Mouse (Mus musculus): ENCODE measurements at regions not wholly inside any gene's neighbourhood (a gene's known extent, or its start where the extent isn't known, plus 50 kb on each side); places are given as distances from the start of the nearest gene placed in this dataset.

DNA sequence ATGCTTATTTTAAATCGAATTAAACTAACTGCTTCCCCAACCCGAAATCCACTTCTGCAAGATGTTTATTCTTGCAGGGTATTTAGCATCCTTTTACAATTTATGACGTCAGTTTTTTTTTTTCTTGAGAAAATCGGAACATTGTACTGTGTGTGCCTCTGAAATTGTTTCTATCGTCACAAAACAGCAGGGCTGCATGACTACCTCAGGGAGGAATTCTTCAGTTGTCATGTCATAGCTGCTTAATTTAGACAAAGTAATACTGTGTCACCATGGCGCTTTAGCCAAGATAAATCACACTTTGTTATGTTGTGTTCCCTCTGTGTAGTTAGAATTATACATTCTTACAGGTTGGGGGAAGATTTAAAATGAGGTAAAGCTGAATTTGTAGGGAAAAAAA, 211.3 kb upstream of the Cdh6 start:
- no peak overlapping the region for H3K4me2 ChIP-seq (ENCODE audit: low read depth, low read length)
- no peaks in the 10 kb centered on the region for H3K27me3 ChIP-seq (ENCODE audit: control insufficient read depth, insufficient read depth, low read length)
- DNase-seq (ENCODE audit: low spot score), result no peak
- H3K36me3 ChIP-seq (replicated peaks; ENCODE audit: control insufficient read depth, insufficient read depth, low read depth, low read length), result no peaks in the 10 kb centered on the region
- ATAC-seq (replicated peaks; ENCODE audit: insufficient number of reproducible peaks, low FRiP score, low TSS enrichment, low read depth), result no peak
- no peak overlapping the region for H3K27ac ChIP-seq (replicated peaks; ENCODE audit: low read depth, low read length)
- no peaks in the 10 kb centered on the region for H3K9me3 ChIP-seq (replicated peaks; ENCODE audit: control insufficient read depth, low read length)
- no peaks in the 10 kb centered on the region for H3K4me1 ChIP-seq (ENCODE audit: control insufficient read depth, insufficient read depth, low read length)
- no peak overlapping the region for H3K4me3 ChIP-seq (ENCODE audit: low read depth, low read length)
- WGBS, result 51% methylated on average over 6 of the region's 6 CpGs
- H3K9ac ChIP-seq (replicated peaks; ENCODE audit: low read length), result no peak overlapping the region

DNA sequence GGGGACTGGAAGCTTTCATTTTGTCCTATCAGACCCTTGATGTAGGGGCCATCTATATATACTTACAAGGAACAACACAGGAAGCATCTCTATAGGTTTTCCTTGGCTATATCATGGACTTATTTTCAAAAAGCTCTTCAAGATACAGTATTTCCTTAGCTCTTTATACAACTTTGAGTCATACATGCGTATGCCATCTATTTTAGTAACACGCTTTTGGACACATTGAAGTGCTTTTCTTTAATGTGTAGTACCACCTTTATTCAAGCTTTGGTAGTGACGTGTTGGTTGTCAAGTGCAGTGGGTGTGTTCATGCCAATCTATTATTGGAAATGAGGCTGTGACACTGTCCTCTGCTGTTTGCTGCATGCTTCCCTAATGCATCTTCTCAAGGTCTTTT, 202.1 kb upstream of the Cdh6 start:
- H3K9ac ChIP-seq (replicated peaks; ENCODE audit: low read length), result no peak overlapping the region
- DNase-seq (ENCODE audit: low spot score), result no peak
- H3K4me2 ChIP-seq (ENCODE audit: low read depth, low read length), result no peak overlapping the region
- no peak for ATAC-seq (replicated peaks; ENCODE audit: insufficient number of reproducible peaks, low FRiP score, low TSS enrichment, low read depth)
- no peak overlapping the region for H3K4me3 ChIP-seq (ENCODE audit: low read depth, low read length)
- no peaks in the 10 kb centered on the region for H3K4me1 ChIP-seq (ENCODE audit: control insufficient read depth, insufficient read depth, low read length)
- no peak overlapping the region for H3K27ac ChIP-seq (replicated peaks; ENCODE audit: low read depth, low read length)
- no peaks in the 10 kb centered on the region for H3K36me3 ChIP-seq (replicated peaks; ENCODE audit: control insufficient read depth, insufficient read depth, low read depth, low read length)
- WGBS, result 88% methylated on average over 3 of the region's 3 CpGs
- H3K27me3 ChIP-seq (ENCODE audit: control insufficient read depth, insufficient read depth, low read length), result no peaks in the 10 kb centered on the region
- no peaks in the 10 kb centered on the region for H3K9me3 ChIP-seq (replicated peaks; ENCODE audit: control insufficient read depth, low read length)

DNA sequence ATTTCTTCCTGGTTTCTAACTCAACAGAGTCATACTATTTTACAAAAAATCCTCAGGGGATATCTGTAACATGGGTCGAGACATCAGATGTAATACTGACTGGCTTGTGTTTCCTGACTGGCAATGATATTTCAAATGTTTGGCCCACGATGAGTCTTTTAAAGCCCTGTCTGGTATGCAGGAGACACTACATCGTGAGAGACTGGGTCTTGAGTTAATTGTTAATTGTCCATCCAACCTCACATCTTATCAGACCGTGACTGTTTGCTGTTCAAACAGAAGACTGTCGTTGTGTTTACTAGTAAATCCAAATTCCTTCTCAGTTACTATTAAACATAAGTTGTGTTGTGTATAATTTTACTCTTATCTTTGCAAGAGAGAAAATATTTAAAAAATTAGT, 195.3 kb upstream of the Cdh6 start:
- Histone ChIP-seq H3K9ac (replicated peaks; ENCODE audit: low read length) (no peak overlapping the region), H3K27me3 (ENCODE audit: control insufficient read depth, insufficient read depth, low read length) (no peaks in the 10 kb centered on the region), H3K4me2 (ENCODE audit: low read depth, low read length) (no peak overlapping the region), H3K4me1 (ENCODE audit: control insufficient read depth, insufficient read depth, low read length) (no peaks in the 10 kb centered on the region), H3K36me3 (replicated peaks; ENCODE audit: control insufficient read depth, insufficient read depth, low read depth, low read length) (no peaks in the 10 kb centered on the region), H3K9me3 (replicated peaks; ENCODE audit: control insufficient read depth, low read length) (no peaks in the 10 kb centered on the region), H3K4me3 (ENCODE audit: low read depth, low read length) (no peak overlapping the region), H3K27ac (replicated peaks; ENCODE audit: low read depth, low read length) (no peak overlapping the region)
- no peak for ATAC-seq (replicated peaks; ENCODE audit: insufficient number of reproducible peaks, low FRiP score, low TSS enrichment, low read depth)
- no peak for DNase-seq (ENCODE audit: low spot score)
- WGBS, result 69% methylated on average over 5 of the region's 5 CpGs

DNA sequence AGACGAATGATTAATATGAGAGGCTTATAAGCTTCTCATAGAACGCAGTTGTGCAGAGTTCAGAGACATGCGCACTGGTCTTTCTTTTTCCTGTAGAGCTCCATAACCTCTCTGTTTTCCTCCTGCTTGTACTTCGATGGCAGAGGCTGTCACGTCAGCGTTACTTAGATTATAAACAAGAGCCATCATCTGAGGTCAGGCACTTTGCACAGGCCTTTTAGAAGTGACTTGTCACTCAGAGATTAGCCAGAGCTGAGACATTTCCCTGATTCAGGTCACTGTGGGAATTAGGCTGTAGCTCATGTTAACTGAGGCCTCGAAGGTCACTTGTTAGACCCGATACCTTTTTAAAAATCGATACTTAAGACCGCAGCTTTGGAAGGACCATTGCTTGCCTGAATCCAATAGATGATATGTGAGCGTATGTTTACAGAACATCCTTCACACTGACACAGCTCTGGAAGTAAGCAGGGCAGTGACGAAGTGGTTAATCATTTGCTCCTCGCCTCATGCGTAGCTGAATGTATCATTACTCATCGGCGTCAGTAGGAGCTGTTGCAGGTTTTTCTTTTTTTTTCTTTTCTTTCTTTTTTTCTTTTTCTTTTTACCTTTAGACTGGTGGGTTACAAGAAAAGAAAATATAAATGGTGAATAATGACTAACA, 193.9 kb upstream of the Cdh6 start:
- no peak overlapping the region for H3K4me2 ChIP-seq (ENCODE audit: low read depth, low read length)
- ATAC-seq (replicated peaks; ENCODE audit: insufficient number of reproducible peaks, low FRiP score, low TSS enrichment, low read depth) (no peak), DNase-seq (ENCODE audit: low spot score) (no peak)

DNA sequence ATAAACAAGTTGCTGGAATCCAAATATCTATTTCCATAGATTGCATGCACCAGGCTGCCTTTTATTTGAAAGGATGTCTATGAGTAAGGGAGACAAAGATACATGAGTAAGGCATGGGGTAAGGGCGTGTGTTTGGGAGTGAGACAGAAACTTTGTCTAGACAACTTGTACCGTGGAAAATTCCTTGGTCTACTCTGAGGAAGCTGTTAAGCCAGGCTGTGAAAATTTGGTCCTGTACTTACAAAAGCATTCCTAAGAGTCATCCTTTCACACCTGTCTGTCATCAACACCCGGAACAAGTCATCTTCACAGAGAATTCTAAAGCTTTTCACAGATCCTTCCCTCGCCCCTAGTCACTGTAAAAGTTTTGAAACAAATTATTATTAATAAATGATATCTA, 193.1 kb upstream of the Cdh6 start:
- ATAC-seq (replicated peaks; ENCODE audit: insufficient number of reproducible peaks, low FRiP score, low TSS enrichment, low read depth) (no peak), DNase-seq (ENCODE audit: low spot score) (no peak)
- Histone ChIP-seq H3K4me1 (ENCODE audit: control insufficient read depth, insufficient read depth, low read length) (no peaks in the 10 kb centered on the region), H3K4me2 (ENCODE audit: low read depth, low read length) (no peak overlapping the region), H3K4me3 (ENCODE audit: low read depth, low read length) (no peak overlapping the region), H3K27ac (replicated peaks; ENCODE audit: low read depth, low read length) (no peak overlapping the region), H3K27me3 (ENCODE audit: control insufficient read depth, insufficient read depth, low read length) (no peaks in the 10 kb centered on the region), H3K9ac (replicated peaks; ENCODE audit: low read length) (no peak overlapping the region), H3K9me3 (replicated peaks; ENCODE audit: control insufficient read depth, low read length) (no peaks in the 10 kb centered on the region), H3K36me3 (replicated peaks; ENCODE audit: control insufficient read depth, insufficient read depth, low read depth, low read length) (no peaks in the 10 kb centered on the region)
- WGBS, result 71% methylated on average over 4 of the region's 4 CpGs

More for the DNA sequence above, 193.9 kb upstream of the Cdh6 start:
- Histone ChIP-seq H3K4me3 (ENCODE audit: low read depth, low read length) (no peak overlapping the region), H3K27me3 (ENCODE audit: control insufficient read depth, insufficient read depth, low read length) (no peaks in the 10 kb centered on the region), H3K36me3 (replicated peaks; ENCODE audit: control insufficient read depth, insufficient read depth, low read depth, low read length) (no peaks in the 10 kb centered on the region), H3K4me1 (ENCODE audit: control insufficient read depth, insufficient read depth, low read length) (no peaks in the 10 kb centered on the region), H3K27ac (replicated peaks; ENCODE audit: low read depth, low read length) (no peak overlapping the region), H3K9me3 (replicated peaks; ENCODE audit: control insufficient read depth, low read length) (no peaks in the 10 kb centered on the region), H3K9ac (replicated peaks; ENCODE audit: low read length) (no peak overlapping the region)
- 59% methylated on average over 16 of the region's 16 CpGs for WGBS

DNA sequence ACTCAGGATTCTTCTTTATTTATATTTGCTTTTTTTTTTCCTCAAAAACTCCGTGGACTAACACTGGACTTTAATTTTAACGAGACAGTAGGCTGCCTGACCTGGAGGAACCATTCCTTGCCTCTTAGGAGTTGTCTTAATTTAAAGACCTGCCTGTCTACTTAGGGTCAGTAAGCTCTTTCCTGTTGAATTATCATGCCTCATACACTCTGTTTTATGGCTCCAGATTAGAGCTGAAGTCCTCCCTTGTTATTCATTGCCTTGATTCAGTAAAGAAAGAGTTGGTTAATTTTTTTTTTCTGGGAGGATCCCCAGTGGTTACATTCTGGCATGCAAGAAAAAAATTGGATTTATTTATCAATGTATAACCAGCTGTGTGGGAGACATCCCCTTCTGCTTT, 187.3 kb upstream of the Cdh6 start:
- ATAC-seq (replicated peaks; ENCODE audit: insufficient number of reproducible peaks, low FRiP score, low TSS enrichment, low read depth) (no peak), DNase-seq (ENCODE audit: low spot score) (no peak)
- no peaks in the 10 kb centered on the region for H3K4me1 ChIP-seq (ENCODE audit: control insufficient read depth, insufficient read depth, low read length)
- H3K27ac ChIP-seq (replicated peaks; ENCODE audit: low read depth, low read length), result no peak overlapping the region
- 49% methylated on average over 2 of the region's 2 CpGs for WGBS
- H3K4me3 ChIP-seq (ENCODE audit: low read depth, low read length), result no peak overlapping the region
- H3K36me3 ChIP-seq (replicated peaks; ENCODE audit: control insufficient read depth, insufficient read depth, low read depth, low read length), result no peaks in the 10 kb centered on the region
- H3K4me2 ChIP-seq (ENCODE audit: low read depth, low read length), result no peak overlapping the region
- no peak overlapping the region for H3K9ac ChIP-seq (replicated peaks; ENCODE audit: low read length)
- H3K27me3 ChIP-seq (ENCODE audit: control insufficient read depth, insufficient read depth, low read length), result no peaks in the 10 kb centered on the region
- no peaks in the 10 kb centered on the region for H3K9me3 ChIP-seq (replicated peaks; ENCODE audit: control insufficient read depth, low read length)

DNA sequence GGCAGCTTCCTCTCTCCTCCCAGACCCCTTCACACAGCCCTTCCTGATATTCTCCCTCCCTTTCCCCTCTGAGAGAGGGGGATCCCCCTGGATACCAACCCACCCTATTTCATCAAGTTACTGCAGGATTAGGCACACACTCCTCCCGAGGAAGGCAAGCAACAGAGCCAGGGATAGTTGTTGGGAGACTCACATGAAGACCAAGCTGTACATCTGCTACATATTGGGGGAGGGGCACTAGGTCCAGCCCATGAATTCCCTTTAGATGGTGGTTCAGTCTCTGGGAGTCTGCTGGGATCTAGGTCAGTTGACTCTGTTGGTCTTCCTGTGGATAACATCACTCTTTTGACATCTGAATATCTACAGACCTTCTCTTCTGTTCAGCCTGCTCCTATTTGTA, 185.6 kb upstream of the Cdh6 start:
- DNase-seq (ENCODE audit: low spot score) (no peak), ATAC-seq (replicated peaks; ENCODE audit: insufficient number of reproducible peaks, low FRiP score, low TSS enrichment, low read depth) (no peak)
- Histone ChIP-seq H3K27ac (replicated peaks; ENCODE audit: low read depth, low read length) (no peak overlapping the region), H3K36me3 (replicated peaks; ENCODE audit: control insufficient read depth, insufficient read depth, low read depth, low read length) (no peaks in the 10 kb centered on the region), H3K9me3 (replicated peaks; ENCODE audit: control insufficient read depth, low read length) (no peaks in the 10 kb centered on the region), H3K27me3 (ENCODE audit: control insufficient read depth, insufficient read depth, low read length) (no peaks in the 10 kb centered on the region), H3K4me3 (ENCODE audit: low read depth, low read length) (no peak overlapping the region), H3K4me2 (ENCODE audit: low read depth, low read length) (no peak overlapping the region), H3K9ac (replicated peaks; ENCODE audit: low read length) (no peak overlapping the region), H3K4me1 (ENCODE audit: control insufficient read depth, insufficient read depth, low read length) (no peaks in the 10 kb centered on the region)
- WGBS, result 28% methylated on average over 1 of the region's 1 CpGs

DNA sequence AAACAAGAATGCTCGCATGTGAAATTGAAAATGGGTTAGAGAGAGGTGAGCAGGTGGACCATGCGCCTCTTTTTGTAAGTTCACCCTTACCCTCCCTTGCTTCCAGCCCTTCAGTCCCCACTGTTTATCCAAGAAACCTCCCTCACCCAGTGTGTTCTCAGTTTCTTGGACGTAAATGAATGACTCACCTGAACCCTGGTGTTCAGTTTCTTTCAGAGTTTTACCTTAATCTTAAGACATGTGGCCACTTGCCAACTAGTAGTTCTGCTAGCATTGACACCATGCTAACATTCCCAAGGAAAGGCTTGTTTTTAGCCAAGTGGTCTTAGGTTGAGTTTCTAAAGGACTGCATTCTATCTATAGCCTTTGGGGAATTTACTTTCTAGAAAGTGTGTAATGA, 176.8 kb upstream of the Cdh6 start:
- Histone ChIP-seq H3K27me3 (ENCODE audit: control insufficient read depth, insufficient read depth, low read length) (no peaks in the 10 kb centered on the region), H3K27ac (replicated peaks; ENCODE audit: low read depth, low read length) (no peak overlapping the region), H3K9me3 (replicated peaks; ENCODE audit: control insufficient read depth, low read length) (no peaks in the 10 kb centered on the region), H3K4me2 (ENCODE audit: low read depth, low read length) (no peak overlapping the region), H3K36me3 (replicated peaks; ENCODE audit: control insufficient read depth, insufficient read depth, low read depth, low read length) (no peaks in the 10 kb centered on the region), H3K4me1 (ENCODE audit: control insufficient read depth, insufficient read depth, low read length) (no peaks in the 10 kb centered on the region), H3K9ac (replicated peaks; ENCODE audit: low read length) (no peak overlapping the region), H3K4me3 (ENCODE audit: low read depth, low read length) (no peak overlapping the region)
- no peak for DNase-seq (ENCODE audit: low spot score)
- 83% methylated on average over 3 of the region's 3 CpGs for WGBS
- ATAC-seq (replicated peaks; ENCODE audit: insufficient number of reproducible peaks, low FRiP score, low TSS enrichment, low read depth), result no peak

All from embryonic facial prominence, embryonic 11.5 days (tissue).